Mouse (Mus musculus) limb, embryonic 10.5 days (tissue): ENCODE data around the gene 4921536K21Rik. TPM values are rescaled to one million over a fixed set of nuclear protein-coding genes. Genes with fewer than 3 reads are reported as not detected.

Experiments used
- DNase-seq: peaks from one replicate; pipeline ENCODE4 v3.0.0-alpha.2; 2017; ENCODE audit warnings: low spot score
- H3K27ac ChIP-seq: fragments of 300-500 bp; sonication (generic); 2 replicates; pipeline ENCODE4 v1.5.1; 2016; ENCODE audit warnings: mild to moderate bottlenecking
- H3K27me3 ChIP-seq: fragments of 300-500 bp; sonication (generic); 2 replicates; pipeline ENCODE4 v1.6.1; 2016; ENCODE audit warnings: low read depth, mild to moderate bottlenecking; ENCODE audit not compliant: poor library complexity, severe bottlenecking
- H3K36me3 ChIP-seq: fragments of 300-500 bp; sonication (generic); 2 replicates; pipeline ENCODE4 v1.6.1; 2016; ENCODE audit warnings: mild to moderate bottlenecking, moderate library complexity
- H3K4me1 ChIP-seq: fragments of 300-500 bp; sonication (generic); 2 replicates; pipeline ENCODE4 v1.6.1; 2016
- H3K4me3 ChIP-seq: fragments of 300-500 bp; sonication (generic); 2 replicates; pipeline ENCODE4 v1.5.1; 2016; ENCODE audit warnings: mild to moderate bottlenecking, moderate library complexity
- H3K9me3 ChIP-seq: fragments of 300-500 bp; sonication (generic); replicated peaks from 2 replicates; pipeline ENCODE4 v1.6.1; 2016; ENCODE audit warnings: mild to moderate bottlenecking
- WGBS: fragments of 180-500 bp; shearing (Covaris S2); methylation state at CpG from one replicate; pipeline ENCODE4 v1.1.7; 2016; 5-methylcytosine and 5-hydroxymethylcytosine counted together
- polyA plus RNA-seq: library from polyadenylated mRNA; unstranded; fragments of >200 nt; fragmentation: Nextera tagmentation; extraction: Ambion mirVana; gene quantifications from 2 replicates; pipeline ENCODE4 v1.2.1, GENCODE M21; 2016

The 4921536K21Rik gene
- polyA plus RNA-seq, 1 experiment from 2014 or later = 0.70 TPM

DNA sequence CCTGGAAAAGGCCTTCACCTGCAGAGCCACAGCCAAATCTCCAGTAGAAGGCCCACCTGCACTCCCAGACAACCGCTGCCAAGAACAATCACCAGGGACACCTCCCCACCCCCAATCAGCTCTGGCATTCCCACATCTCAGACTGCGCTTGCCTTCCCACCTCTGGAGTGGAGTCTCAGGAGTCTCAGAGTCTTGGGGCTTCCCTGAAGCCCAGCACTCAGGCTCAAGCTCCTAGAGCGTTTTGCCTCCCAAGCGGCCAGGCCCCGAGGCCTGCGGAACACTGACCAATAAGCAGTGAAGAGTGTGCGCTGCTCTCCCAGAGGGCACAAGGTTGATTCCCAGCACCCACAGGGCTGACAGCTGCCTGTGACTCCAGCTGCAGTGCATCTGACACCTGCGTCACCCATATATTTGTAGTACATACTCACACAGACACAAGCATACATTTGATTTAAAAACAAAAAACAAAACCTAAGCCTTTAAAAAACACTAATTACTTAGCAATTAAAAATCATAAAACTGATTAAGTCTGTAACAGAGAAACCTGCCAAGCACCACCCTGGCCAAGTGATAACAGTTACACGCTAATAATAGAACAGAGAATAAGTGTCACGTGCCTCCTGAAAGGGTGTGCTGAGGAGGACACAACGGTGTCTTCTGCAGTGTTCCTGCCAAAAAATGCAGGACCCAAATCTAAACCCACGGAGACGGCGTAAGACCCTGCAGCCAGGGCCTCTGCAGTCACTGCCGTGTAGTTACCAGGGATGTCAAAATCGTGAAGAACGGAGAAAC, 50.8 kb downstream of the 4921536K21Rik start:
- Histone ChIP-seq H3K9me3 (no peaks in the 10 kb centered on the region), H3K27ac (no peak overlapping the region), H3K36me3 (no peaks in the 10 kb centered on the region), H3K4me3 (no peak overlapping the region), H3K27me3 (no peaks in the 10 kb centered on the region), H3K4me1 (no peaks in the 10 kb centered on the region)
- DNase-seq = no peak
- 82% methylated on average over 17 of the region's 17 CpGs for WGBS

Other genes starting within 250 kb of the 4921536K21Rik start
- 40.2 and 41.8 TPM in 2 replicates for gene Morc2a, start 245.9 kb downstream of the 4921536K21Rik start, polyA plus RNA-seq
- 0.23 and 0.34 TPM in 2 replicates for gene Osbp2, start 31.2 kb downstream of the 4921536K21Rik start, polyA plus RNA-seq
- gene Dusp18, start 142 bp upstream of the 4921536K21Rik start, polyA plus RNA-seq = 12.9 and 17.0 TPM in 2 replicates
- gene Slc35e4, start 19.6 kb upstream of the 4921536K21Rik start, polyA plus RNA-seq = 2.5 and 2.6 TPM in 2 replicates
- 19.5 and 23.9 TPM in 2 replicates for gene Tcn2, start 37.1 kb upstream of the 4921536K21Rik start, polyA plus RNA-seq
- gene Pes1, start 68.9 kb upstream of the 4921536K21Rik start, polyA plus RNA-seq = 106 and 115 TPM in 2 replicates
- 0.13 and 0.25 TPM in 2 replicates for gene 4930556J24Rik, start 81.7 kb upstream of the 4921536K21Rik start, polyA plus RNA-seq
- gene Gal3st1, start 88.5 kb upstream of the 4921536K21Rik start, polyA plus RNA-seq = 0.55 and 1.8 TPM in 2 replicates
- gene Sec14l4, start 136.4 kb upstream of the 4921536K21Rik start, polyA plus RNA-seq = 0.06 TPM in 1 of 2 replicates, not detected in the other
- gene Sec14l3, start 169.7 kb upstream of the 4921536K21Rik start, polyA plus RNA-seq = not detected in 2 replicates
- gene Mtfp1, start 200.3 kb upstream of the 4921536K21Rik start, polyA plus RNA-seq = 12.5 and 16.2 TPM in 2 replicates
- gene Sec14l2, start 228.3 kb upstream of the 4921536K21Rik start, polyA plus RNA-seq = 1.5 and 2.7 TPM in 2 replicates
- gene Rnf215, start 240.1 kb upstream of the 4921536K21Rik start, polyA plus RNA-seq = 16.3 and 23.3 TPM in 2 replicates